Mouse (Mus musculus): ENCODE measurements at regions not wholly inside any gene's neighbourhood (a gene's known extent, or its start where the extent isn't known, plus 50 kb on each side); places are given as distances from the start of the nearest gene placed in this dataset.

GRCm38 (mm10) chr1:3012530-3012929, 1795.2 kb upstream of the Gm37988 start:
- DNase-seq (ENCODE audit: low spot score): no peak

- no peak for DNase-seq (ENCODE audit: low spot score)
Observed at GRCm38 (mm10) chr1:3062759-3063158, 1744.9 kb upstream of the Gm37988 start.

DNA sequence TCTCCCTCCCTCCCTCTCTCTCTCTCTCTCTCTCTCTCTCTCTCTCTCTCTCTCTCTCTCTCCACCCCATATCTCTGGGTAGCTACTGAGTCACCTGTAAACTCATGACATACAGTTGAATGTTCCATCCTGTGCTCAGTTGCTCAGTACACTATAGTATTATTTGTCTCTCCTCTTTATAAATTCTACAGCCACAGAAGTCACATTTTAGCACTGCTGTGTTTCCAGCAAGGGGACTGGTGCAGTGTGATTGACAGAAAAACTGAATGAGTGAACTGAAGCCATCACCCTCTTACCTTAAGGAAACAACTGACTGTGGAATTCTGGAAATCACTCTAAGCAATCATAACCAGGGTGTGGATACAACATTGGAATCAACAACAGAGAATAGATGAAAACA, 1713.3 kb upstream of the Gm37988 start:
- no peak for DNase-seq (ENCODE audit: low spot score)

- DNase-seq (ENCODE audit: low spot score): no peak
Observed at GRCm38 (mm10) chr1:3094910-3095309, 1712.8 kb upstream of the Gm37988 start.

GRCm38 (mm10) chr1:3113564-3113963, 1694.1 kb upstream of the Gm37988 start:
- no peak for DNase-seq (ENCODE audit: low spot score)

GRCm38 (mm10) chr1:3119498-3120391, 1687.9 kb upstream of the Gm37988 start:
- no peak for DNase-seq (ENCODE audit: low spot score)

GRCm38 (mm10) chr1:3120392-3120690, 1687.4 kb upstream of the Gm37988 start:
- no peak for DNase-seq (ENCODE audit: low spot score)

DNA sequence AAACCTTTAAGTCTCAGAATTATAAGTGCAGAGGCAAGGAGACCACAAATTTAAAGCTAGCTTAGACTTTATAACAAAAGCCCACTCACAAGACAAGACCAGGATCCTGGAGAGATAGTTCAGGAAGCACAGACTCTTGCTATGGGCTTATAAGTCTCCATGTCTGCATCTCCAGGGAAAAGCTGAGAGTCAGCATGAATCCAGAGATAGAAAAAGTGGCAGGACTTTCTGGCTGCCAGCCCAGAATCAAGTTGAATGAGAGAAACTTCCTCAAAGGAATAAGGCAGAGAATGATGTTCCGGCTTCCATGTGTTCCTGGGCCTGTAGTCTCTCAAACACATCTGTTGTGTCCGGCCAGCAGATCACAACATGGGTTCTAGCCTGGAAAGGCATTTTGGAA, 1686.4 kb upstream of the Gm37988 start:
- peak; percentile 2 for DNase-seq (ENCODE audit: low spot score)

DNA sequence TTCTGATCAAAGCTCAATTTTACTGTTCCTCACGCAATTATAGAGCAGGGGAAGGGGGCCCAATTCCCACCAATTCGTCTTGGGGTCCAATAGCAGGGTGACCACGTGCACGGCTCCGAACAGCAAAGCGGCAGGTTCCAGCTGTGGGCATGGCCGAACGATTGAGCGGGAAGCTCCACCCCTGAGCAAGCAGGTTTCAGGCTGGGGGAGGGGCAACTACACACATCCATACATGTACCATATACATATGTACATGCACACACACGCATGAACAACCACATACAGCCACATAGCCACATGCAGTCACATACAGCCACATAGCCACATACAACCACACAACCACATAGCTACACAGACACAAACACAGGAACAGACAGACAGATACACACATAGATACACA, 1685.9 kb upstream of the Gm37988 start:
- no peak for DNase-seq (ENCODE audit: low spot score)
